Mouse (Mus musculus) left cerebral cortex, adult 6 months (tissue): ENCODE data around the gene Taf1b. TPM values are rescaled to one million over a fixed set of nuclear protein-coding genes. Genes with fewer than 3 reads are reported as not detected.

Experiments
- long read RNA-seq, 2 experiments: library from polyadenylated mRNA; unstranded; transcript quantifications; one replicate each; pipeline ENCODE4 v2.0.0; 2019 to 2020
- polyA plus RNA-seq: library from polyadenylated mRNA; unstranded; fragments of <200 nt; fragmentation: Nextera tagmentation; gene quantifications from 2 replicates; pipeline ENCODE4 v1.2.3, GENCODE M21; 2021

The Taf1b gene
- polyA plus RNA-seq, result 17.4 and 25.3 TPM in 2 replicates
- long read RNA-seq, experiment 1, transcript Taf1b-202 (14 exons, 1,840 nt), result minor isoform, 39 of 174 reads
- long read RNA-seq, experiment 1, transcript Taf1b-201 (15 exons, 2,209 nt), result major isoform, 103 of 174 reads
- long read RNA-seq, experiment 1, partial matches to known transcripts, result 12 of 174 reads
- long read RNA-seq, experiment 1, other reads (novel, unspliced or antisense), result 19 of 174 reads
- long read RNA-seq, experiment 2, transcript Taf1b-202 (14 exons, 1,840 nt), result minor isoform, 8 of 36 reads
- long read RNA-seq, experiment 2, transcript Taf1b-201 (15 exons, 2,209 nt), result major isoform, 15 of 36 reads
- long read RNA-seq, experiment 2, partial matches to known transcripts, result 7 of 36 reads
- long read RNA-seq, experiment 2, other reads (novel, unspliced or antisense), result 5 of 36 reads

GRCm38 (mm10) chr12:24498150-24498840 lies at the start of gene Taf1b:
TSS of gene Taf1b (plus strand) at chr12:24498359.

GRCm38 (mm10) chr12:24571523-24572392 lies 73.6 kb downstream of the Taf1b start, which contains the start of gene Grhl1:
TSS of gene Grhl1 (plus strand) at chr12:24572283.

Other genes starting within 250 kb of the Taf1b start
- 4.9 and 6.6 TPM in 2 replicates for gene Grhl1, start 73.9 kb downstream of the Taf1b start, polyA plus RNA-seq
- gene Klf11, start 152.9 kb downstream of the Taf1b start, polyA plus RNA-seq, result 3.2 and 3.9 TPM in 2 replicates
- 1.7 and 13.5 TPM in 2 replicates for gene Cys1, start 183.5 kb downstream of the Taf1b start, polyA plus RNA-seq
- 2.5 and 3.1 TPM in 2 replicates for gene Rrm2, start 209.9 kb downstream of the Taf1b start, polyA plus RNA-seq